Mouse (Mus musculus): ENCODE results near the gene Cubn. TPM values are rescaled to one million over a fixed set of nuclear protein-coding genes. Genes with fewer than 3 reads are reported as not detected.
A peak's percentile ranks its signal among the peaks of the same experiment; 100 is the strongest.

The Cubn gene
- polyA plus RNA-seq, 1 experiment from 2014 or later = 0.84 TPM

DNA sequence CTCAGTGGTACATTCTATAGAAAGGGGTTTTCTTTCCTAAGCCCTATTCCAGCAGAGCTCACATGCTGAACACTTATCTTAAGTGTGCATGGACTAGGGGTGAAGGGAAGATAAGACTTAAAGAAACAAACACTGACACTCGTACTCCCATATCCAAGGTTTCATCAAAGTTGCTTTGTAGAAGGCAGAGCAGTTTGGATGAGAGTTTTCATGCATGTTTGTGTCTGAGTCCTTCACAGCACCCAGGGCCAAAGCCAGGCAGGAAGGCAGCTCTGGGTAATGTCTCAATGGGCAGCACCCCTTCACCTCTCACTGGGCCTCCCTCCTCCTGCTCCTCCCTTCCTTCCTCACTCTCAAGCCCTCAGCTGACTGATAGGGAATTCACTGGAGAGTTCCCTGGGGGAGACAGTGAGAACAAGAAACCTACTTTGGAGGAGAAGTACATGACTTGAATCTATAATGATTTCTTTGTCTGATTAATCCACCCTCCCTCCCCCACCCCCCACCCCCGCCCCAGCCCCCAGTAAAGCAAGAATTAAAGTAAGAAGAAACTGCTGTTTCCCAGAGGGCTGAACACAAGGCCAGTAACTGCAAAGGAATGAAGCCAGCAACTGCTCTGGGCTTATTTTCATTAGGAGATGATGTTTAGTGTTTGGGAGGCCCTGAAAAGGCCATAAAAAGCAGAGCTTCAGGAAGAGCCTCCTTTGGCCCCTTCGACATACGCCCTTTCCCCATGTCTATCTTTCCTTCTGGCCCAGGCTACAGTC is 106.7 kb downstream of the Cubn start:
- no peak; the same call in 1 of the 2 replicates for ATAC-seq (ENCODE audit: insufficient read depth, low FRiP score)
- no peaks in the 10 kb centered on the region for H3K9me3 ChIP-seq (replicated peaks; ENCODE audit: control insufficient read depth, low read length)

DNA sequence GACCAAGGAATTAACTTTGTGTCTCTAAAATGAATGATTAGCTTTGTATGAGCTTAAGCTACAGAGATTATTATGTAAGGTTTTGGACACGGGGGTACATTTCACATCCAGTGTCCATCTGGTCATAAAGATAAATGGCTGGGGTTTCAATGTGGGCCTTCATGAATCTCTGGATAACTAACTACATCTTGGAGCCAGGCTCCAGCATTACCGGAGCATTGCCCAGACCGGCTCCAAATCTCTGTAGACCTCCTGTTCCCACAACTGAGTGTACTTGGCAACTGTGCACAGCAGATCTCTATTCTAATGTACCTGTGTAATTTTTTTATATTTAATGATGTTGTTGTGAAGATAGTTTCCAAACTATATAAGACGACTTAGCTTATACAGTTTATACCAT is 115.4 kb downstream of the Cubn start:
- Histone ChIP-seq H3K4me1 (ENCODE audit: control insufficient read depth, insufficient read depth, low read length) (peaks cover 20% of the 10 kb centered on the region), H3K9ac (ENCODE audit: low read length) (no peak overlapping the region), H3K4me2 (ENCODE audit: low read depth, low read length) (no peak overlapping the region), H3K27ac (ENCODE audit: low read length) (no peak overlapping the region), H3K4me3 (replicated peaks; ENCODE audit: low read length) (no peak overlapping the region), H3K27me3 (ENCODE audit: control insufficient read depth, insufficient read depth, low read length) (no peaks in the 10 kb centered on the region), H3K36me3 (ENCODE audit: control insufficient read depth, insufficient read depth, low read length) (no peaks in the 10 kb centered on the region), H3K9me3 (replicated peaks; ENCODE audit: control insufficient read depth, low read length) (no peaks in the 10 kb centered on the region)
- 69% methylated on average over 4 of the region's 4 CpGs for WGBS
- no peak for ATAC-seq (ENCODE audit: insufficient read depth, low FRiP score)

More for the DNA sequence above, 106.7 kb downstream of the Cubn start:
- Histone ChIP-seq H3K9ac (ENCODE audit: low read length) (no peak overlapping the region), H3K36me3 (ENCODE audit: control insufficient read depth, insufficient read depth, low read length) (no peaks in the 10 kb centered on the region), H3K4me1 (ENCODE audit: control insufficient read depth, insufficient read depth, low read length) (peaks cover 13% of the 10 kb centered on the region), H3K27me3 (ENCODE audit: control insufficient read depth, insufficient read depth, low read length) (no peaks in the 10 kb centered on the region), H3K4me3 (replicated peaks; ENCODE audit: low read length) (no peak overlapping the region), H3K27ac (ENCODE audit: low read length) (peak overlapping the region; percentile 61), H3K4me2 (ENCODE audit: low read depth, low read length) (no peak overlapping the region)
- 37% methylated on average over 4 of the region's 4 CpGs for whole genome bisulfite sequencing

DNA sequence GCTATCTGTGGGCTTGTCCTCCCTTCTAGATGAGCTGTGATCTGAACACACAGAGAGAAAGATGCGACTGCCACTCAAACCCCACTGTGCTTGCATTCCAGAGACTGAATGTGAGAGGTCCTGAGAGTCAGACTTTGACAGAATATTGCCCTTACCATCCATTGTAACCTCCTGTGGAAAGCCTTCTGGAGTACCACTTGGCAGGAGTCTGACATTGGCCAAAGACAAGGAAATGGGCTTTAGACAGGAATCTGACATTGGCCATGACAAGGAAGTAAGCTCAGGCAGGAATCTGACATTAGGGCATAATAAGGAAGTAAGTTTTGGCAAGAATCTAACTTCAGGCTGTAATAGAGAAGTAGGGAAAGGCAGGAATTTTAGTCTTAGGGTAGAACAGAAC is 118.3 kb downstream of the Cubn start:
- Histone ChIP-seq H3K27ac (ENCODE audit: low read length) (no peak overlapping the region), H3K9ac (ENCODE audit: low read length) (no peak overlapping the region), H3K4me1 (ENCODE audit: control insufficient read depth, insufficient read depth, low read length) (peaks cover 21% of the 10 kb centered on the region), H3K27me3 (ENCODE audit: control insufficient read depth, insufficient read depth, low read length) (no peaks in the 10 kb centered on the region), H3K4me2 (ENCODE audit: low read depth, low read length) (no peak overlapping the region), H3K36me3 (ENCODE audit: control insufficient read depth, insufficient read depth, low read length) (no peaks in the 10 kb centered on the region), H3K4me3 (replicated peaks; ENCODE audit: low read length) (no peak overlapping the region), H3K9me3 (replicated peaks; ENCODE audit: control insufficient read depth, low read length) (no peaks in the 10 kb centered on the region)
- ATAC-seq (ENCODE audit: insufficient read depth, low FRiP score) = no peak
- 67% methylated on average over 1 of the region's 1 CpGs for WGBS

DNA sequence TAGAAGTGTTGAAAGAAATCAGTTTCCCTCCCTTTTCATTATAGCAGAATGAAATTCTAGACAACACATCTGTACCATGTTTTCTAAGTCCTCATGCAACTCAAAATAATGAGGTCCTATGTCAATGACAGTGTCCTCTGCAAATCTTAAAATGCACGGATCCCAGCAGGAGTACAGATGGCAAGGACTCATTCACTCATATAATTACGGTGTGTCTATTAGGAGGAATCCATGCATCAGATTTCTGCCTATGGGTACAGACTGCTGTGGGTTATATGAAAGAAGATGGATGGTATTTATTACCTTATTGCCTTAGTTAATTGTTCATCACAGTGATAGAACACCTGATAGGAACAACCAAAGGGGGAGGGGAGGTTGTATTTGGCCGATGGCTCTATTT is 118.8 kb downstream of the Cubn start:
- Histone ChIP-seq H3K4me2 (ENCODE audit: low read depth, low read length) (no peak overlapping the region), H3K36me3 (ENCODE audit: control insufficient read depth, insufficient read depth, low read length) (no peaks in the 10 kb centered on the region), H3K27me3 (ENCODE audit: control insufficient read depth, insufficient read depth, low read length) (no peaks in the 10 kb centered on the region), H3K4me1 (ENCODE audit: control insufficient read depth, insufficient read depth, low read length) (peaks cover 21% of the 10 kb centered on the region), H3K9ac (ENCODE audit: low read length) (no peak overlapping the region), H3K4me3 (replicated peaks; ENCODE audit: low read length) (no peak overlapping the region), H3K27ac (ENCODE audit: low read length) (peak overlapping the region; percentile 69), H3K9me3 (replicated peaks; ENCODE audit: control insufficient read depth, low read length) (no peaks in the 10 kb centered on the region)
- ATAC-seq (ENCODE audit: insufficient read depth, low FRiP score) = no peak
- WGBS = 60% methylated on average over 3 of the region's 3 CpGs

DNA sequence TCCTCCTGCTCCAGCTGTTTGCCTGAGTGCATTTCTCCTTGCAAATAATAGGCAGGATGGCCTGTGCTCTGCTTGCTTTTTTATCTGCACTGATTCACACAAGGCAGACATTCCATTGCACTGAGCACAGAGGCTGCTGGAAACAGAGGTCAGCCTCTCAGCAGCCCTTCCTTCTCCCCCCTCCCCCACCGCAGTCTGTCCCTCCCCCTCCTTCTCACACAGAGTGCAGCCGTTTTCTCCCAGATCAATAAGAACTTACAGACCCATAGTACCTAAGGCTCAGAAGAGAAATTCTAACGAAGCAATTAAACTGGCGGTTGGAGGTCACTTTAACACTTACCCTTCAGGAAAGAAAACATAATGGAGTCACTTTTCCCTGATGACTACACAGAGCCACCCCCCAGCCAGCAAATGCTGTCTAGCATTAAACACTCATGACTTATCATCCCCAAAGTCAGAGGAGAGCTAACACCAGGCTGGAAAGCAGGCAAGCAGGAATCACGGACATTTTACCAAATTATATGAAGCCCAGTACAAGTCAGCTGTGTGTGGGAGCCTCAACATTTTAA is 119.3 kb downstream of the Cubn start:
- Histone ChIP-seq H3K27ac (ENCODE audit: low read length) (peak overlapping the region; percentile 69), H3K9me3 (replicated peaks; ENCODE audit: control insufficient read depth, low read length) (no peaks in the 10 kb centered on the region), H3K9ac (ENCODE audit: low read length) (no peak overlapping the region), H3K4me2 (ENCODE audit: low read depth, low read length) (peak overlapping the region; percentile 25), H3K27me3 (ENCODE audit: control insufficient read depth, insufficient read depth, low read length) (no peaks in the 10 kb centered on the region), H3K4me1 (ENCODE audit: control insufficient read depth, insufficient read depth, low read length) (peaks cover 21% of the 10 kb centered on the region), H3K36me3 (ENCODE audit: control insufficient read depth, insufficient read depth, low read length) (no peaks in the 10 kb centered on the region), H3K4me3 (replicated peaks; ENCODE audit: low read length) (no peak overlapping the region)
- peak; percentile 92 for ATAC-seq (ENCODE audit: insufficient read depth, low FRiP score)
- 7% methylated on average over 5 of the region's 5 CpGs for WGBS

DNA sequence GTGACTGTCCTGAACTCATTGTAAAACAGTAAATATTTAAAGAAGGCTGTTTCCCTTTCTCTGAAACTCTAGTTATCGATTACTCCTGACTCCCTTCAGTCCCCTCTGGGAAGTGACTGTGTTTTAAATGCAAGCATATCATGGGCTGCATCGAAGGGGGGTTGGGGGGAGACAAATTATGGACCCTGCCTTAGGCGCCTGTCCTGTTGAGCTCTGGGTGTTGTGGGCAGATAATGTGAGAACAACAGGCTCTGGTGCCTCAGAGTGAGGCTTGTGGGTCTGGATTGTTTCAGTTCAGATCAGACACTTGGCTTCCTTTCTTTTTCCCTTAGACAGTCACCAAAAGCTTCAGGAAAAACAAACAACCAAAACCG is 119.8 kb downstream of the Cubn start:
- Histone ChIP-seq H3K27me3 (ENCODE audit: control insufficient read depth, insufficient read depth, low read length) (no peaks in the 10 kb centered on the region), H3K4me1 (ENCODE audit: control insufficient read depth, insufficient read depth, low read length) (peaks cover 21% of the 10 kb centered on the region), H3K4me2 (ENCODE audit: low read depth, low read length) (peak overlapping the region; percentile 21; the same call in 1 of the 2 replicates), H3K4me3 (replicated peaks; ENCODE audit: low read length) (no peak overlapping the region), H3K36me3 (ENCODE audit: control insufficient read depth, insufficient read depth, low read length) (no peaks in the 10 kb centered on the region), H3K9ac (ENCODE audit: low read length) (0 out of 2 replicates have a peak overlapping the region, but pooled peaks have one; percentile 26), H3K9me3 (replicated peaks; ENCODE audit: control insufficient read depth, low read length) (no peaks in the 10 kb centered on the region), H3K27ac (ENCODE audit: low read length) (peak overlapping the region; percentile 76)
- ATAC-seq (ENCODE audit: insufficient read depth, low FRiP score) = peak; percentile 78
- 5% methylated on average over 4 of the region's 4 CpGs for WGBS

DNA sequence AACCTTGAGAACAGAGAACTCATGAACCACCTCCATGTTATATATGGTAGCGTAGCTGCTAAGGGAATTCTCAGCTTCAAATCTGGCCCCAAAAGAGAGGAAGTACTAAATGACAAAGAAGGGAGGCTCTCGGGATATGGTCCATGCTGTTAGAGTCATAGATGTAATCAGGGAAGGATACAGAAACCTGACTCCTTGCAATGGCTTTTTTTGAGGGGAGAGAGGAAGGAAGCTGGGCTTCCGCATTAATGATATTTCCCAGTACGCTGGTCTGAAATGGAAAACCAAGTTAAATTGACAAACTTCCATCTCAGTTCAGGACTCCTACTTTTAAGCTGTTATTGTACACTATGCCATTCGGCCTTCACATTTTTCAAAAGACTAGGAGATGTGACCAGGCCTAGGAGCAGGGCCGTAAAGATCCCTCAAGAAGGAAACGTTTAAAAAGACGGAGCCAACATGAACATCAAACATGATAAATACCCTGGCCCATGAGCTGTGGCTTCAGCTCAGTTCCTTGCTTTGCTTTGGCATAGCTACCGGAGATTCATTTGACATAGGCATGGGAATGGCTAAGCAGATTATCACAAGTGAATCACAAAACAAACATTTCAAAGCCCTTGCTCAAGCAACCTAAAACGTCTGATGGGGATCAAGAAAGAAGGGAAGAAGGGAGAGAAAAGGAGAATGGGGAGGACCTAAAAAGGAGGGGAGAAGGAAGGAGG is 120.4 kb downstream of the Cubn start:
- ATAC-seq (ENCODE audit: insufficient read depth, low FRiP score) = no peak
- WGBS = 41% methylated on average over 10 of the region's 10 CpGs
- Histone ChIP-seq H3K9me3 (replicated peaks; ENCODE audit: control insufficient read depth, low read length) (no peaks in the 10 kb centered on the region), H3K4me2 (ENCODE audit: low read depth, low read length) (no peak overlapping the region), H3K27ac (ENCODE audit: low read length) (peak overlapping the region; percentile 76), H3K36me3 (ENCODE audit: control insufficient read depth, insufficient read depth, low read length) (no peaks in the 10 kb centered on the region), H3K9ac (ENCODE audit: low read length) (no peak overlapping the region), H3K4me3 (replicated peaks; ENCODE audit: low read length) (no peak overlapping the region), H3K27me3 (ENCODE audit: control insufficient read depth, insufficient read depth, low read length) (no peaks in the 10 kb centered on the region), H3K4me1 (ENCODE audit: control insufficient read depth, insufficient read depth, low read length) (peaks cover 21% of the 10 kb centered on the region)

DNA sequence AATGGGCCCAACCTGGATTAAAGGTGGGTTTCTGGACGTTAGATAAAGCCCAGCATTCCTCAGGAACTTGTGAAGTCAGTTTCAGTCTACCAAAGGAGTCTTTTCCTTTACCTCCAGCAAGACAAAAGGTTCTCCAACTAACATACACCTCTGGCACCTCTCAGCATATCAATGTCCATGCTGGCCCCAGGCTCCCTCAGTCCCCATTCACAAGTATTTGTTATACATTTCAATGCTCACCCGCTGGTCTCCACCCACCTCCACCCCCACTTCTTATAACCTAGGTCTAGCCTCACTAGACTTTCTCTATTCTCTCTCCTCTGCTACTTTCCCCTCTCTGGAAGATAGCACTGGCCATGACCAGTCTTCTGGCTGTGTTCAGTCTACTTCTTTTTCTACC is 121.1 kb downstream of the Cubn start:
- WGBS = 46% methylated on average over 2 of the region's 2 CpGs
- no peak overlapping the region for H3K4me2 ChIP-seq (ENCODE audit: low read depth, low read length)
- no peaks in the 10 kb centered on the region for H3K9me3 ChIP-seq (replicated peaks; ENCODE audit: control insufficient read depth, low read length)
- H3K9ac ChIP-seq (ENCODE audit: low read length) = no peak overlapping the region
- H3K36me3 ChIP-seq (ENCODE audit: control insufficient read depth, insufficient read depth, low read length) = no peaks in the 10 kb centered on the region
- no peak overlapping the region for H3K27ac ChIP-seq (ENCODE audit: low read length)
- H3K4me3 ChIP-seq (replicated peaks; ENCODE audit: low read length) = no peak overlapping the region
- no peak for ATAC-seq (ENCODE audit: insufficient read depth, low FRiP score)
- no peaks in the 10 kb centered on the region for H3K27me3 ChIP-seq (ENCODE audit: control insufficient read depth, insufficient read depth, low read length)
- H3K4me1 ChIP-seq (ENCODE audit: control insufficient read depth, insufficient read depth, low read length) = peaks cover 21% of the 10 kb centered on the region

GRCm38 (mm10) chr2:13368517-13368916 is 123.1 kb downstream of the Cubn start:
- no peak for ATAC-seq (ENCODE audit: insufficient read depth, low FRiP score)
- H3K4me2 ChIP-seq (ENCODE audit: low read depth, low read length) = no peak overlapping the region
- H3K4me1 ChIP-seq (ENCODE audit: control insufficient read depth, insufficient read depth, low read length) = peaks cover 21% of the 10 kb centered on the region
- H3K9ac ChIP-seq (ENCODE audit: low read length) = no peak overlapping the region
- H3K27me3 ChIP-seq (ENCODE audit: control insufficient read depth, insufficient read depth, low read length) = no peaks in the 10 kb centered on the region
- no peak overlapping the region for H3K27ac ChIP-seq (ENCODE audit: low read length)
- H3K4me3 ChIP-seq (replicated peaks; ENCODE audit: low read length) = no peak overlapping the region
- H3K9me3 ChIP-seq (replicated peaks; ENCODE audit: control insufficient read depth, low read length) = no peaks in the 10 kb centered on the region
- 73% methylated on average over 3 of the region's 3 CpGs for WGBS
- no peaks in the 10 kb centered on the region for H3K36me3 ChIP-seq (ENCODE audit: control insufficient read depth, insufficient read depth, low read length)

Measured in stomach, embryonic 16.5 days (tissue).